Mouse (Mus musculus) midbrain, postnatal 0 days (tissue): Measurements from ENCODE around the gene Zfp971. TPM values are rescaled to one million over a fixed set of nuclear protein-coding genes. Genes with fewer than 3 reads are reported as not detected.
A peak's percentile ranks its signal among the peaks of the same experiment; 100 is the strongest.
"Not testable (repeated sequence)": the region's sequence is repeated elsewhere in the genome, so short reads cannot be mapped to it uniquely, and the experiment has no call there.

ENCODE experiments used
- ATAC-seq: fragments of 200-750 bp; cut with Nextera tagmentation; 2 replicates; pipeline ENCODE4 v1.8.0; 2017; ENCODE audit warnings: moderate number of reproducible peaks, mild to moderate bottlenecking, moderate TSS enrichment, moderate library complexity; ENCODE audit not compliant: low FRiP score
- DNase-seq: peaks from one replicate; pipeline ENCODE4 v3.0.0-alpha.2; 2015; ENCODE audit warnings: low spot score
- H3K27ac ChIP-seq: fragments of 300-500 bp; sonication (generic); 2 replicates; pipeline ENCODE4 v1.5.1; 2014; ENCODE audit warnings: low read depth, mild to moderate bottlenecking, low read length, mixed read lengths
- H3K27me3 ChIP-seq: fragments of 300-500 bp; sonication (generic); 2 replicates; pipeline ENCODE4 v1.6.1; 2014; ENCODE audit warnings: low read length, control low read depth, mixed read lengths; ENCODE audit not compliant: insufficient read depth
- H3K36me3 ChIP-seq: fragments of 300-500 bp; sonication (generic); 2 replicates; pipeline ENCODE4 v1.6.1; 2014; ENCODE audit warnings: low read length, control low read depth, mixed read lengths; ENCODE audit not compliant: insufficient read depth
- H3K4me1 ChIP-seq: fragments of 300-500 bp; sonication (generic); 2 replicates; pipeline ENCODE4 v1.6.1; 2014; ENCODE audit warnings: mild to moderate bottlenecking, control low read depth, antibody characterized with exemption, low read length, mixed read lengths; ENCODE audit not compliant: insufficient read depth
- H3K4me2 ChIP-seq: fragments of 300-500 bp; sonication (generic); 2 replicates; pipeline ENCODE4 v1.6.1; 2014; ENCODE audit warnings: low read depth, mild to moderate bottlenecking, low read length, mixed read lengths; ENCODE audit not compliant: poor library complexity, severe bottlenecking
- H3K4me3 ChIP-seq: fragments of 300-500 bp; sonication (generic); 2 replicates; pipeline ENCODE4 v1.5.1; 2014; ENCODE audit warnings: low read depth, mild to moderate bottlenecking, low read length, moderate library complexity
- H3K9ac ChIP-seq: fragments of 300-500 bp; sonication (generic); replicated peaks from 2 replicates; pipeline ENCODE4 v1.6.1; 2014; ENCODE audit warnings: mild to moderate bottlenecking, low read length, moderate library complexity, mixed read lengths; ENCODE audit not compliant: poor library complexity, severe bottlenecking
- H3K9me3 ChIP-seq: fragments of 300-500 bp; sonication (generic); 2 replicates; pipeline ENCODE4 v1.6.1; 2016; ENCODE audit warnings: low read length, control low read depth
- CTCF ChIP-seq: IDR thresholded peaks from 2 replicates; pipeline ENCODE4 v1.5.1; 2016; ENCODE audit warnings: antibody characterized with exemption, mild to moderate bottlenecking
- WGBS: fragments of 180-500 bp; shearing (Covaris S2); extraction: QIAGEN DNeasy Blood & Tissue Kit; methylation state at CpG from one replicate; pipeline ENCODE4 v1.1.7; 2014; 5-methylcytosine and 5-hydroxymethylcytosine counted together
- polyA plus RNA-seq: library from polyadenylated mRNA; unstranded; fragments of >200 nt; fragmentation: Nextera tagmentation; extraction: Ambion mirVana; gene quantifications from 2 replicates; pipeline ENCODE4 v1.2.1, GENCODE M21; 2015
- total RNA-seq: library from RNA; depleted of rRNA; stranded (reverse); fragments of >200 nt; gene quantifications from 2 replicates; pipeline ENCODE4 v1.2.3, GENCODE M21; 2014; rRNA removed

Zfp971 gene
- total and polyA plus RNA-seq, 2 experiments from 2014 or later, result 9.6 to 11.2 TPM

- Histone ChIP-seq H3K4me3 (no peak overlapping the region), H3K4me2 (no peak overlapping the region), H3K9ac (no peak overlapping the region), H3K9me3 (no peaks in the 10 kb centered on the region), H3K36me3 (no peaks in the 10 kb centered on the region), H3K27ac (no peak overlapping the region), H3K4me1 (no peaks in the 10 kb centered on the region), H3K27me3 (no peaks in the 10 kb centered on the region)
- WGBS, result 16% methylated on average over 1 of the region's 1 CpGs
- peak; percentile 27 for DNase-seq
- no peak for ATAC-seq
- TF ChIP-seq CTCF, result peak; percentile 74
Measured at GRCm38 (mm10) chr2:178058195-178058594, 35.1 kb downstream of the Zfp971 start.

- Histone ChIP-seq H3K4me3 (peak within 1 kb of the TSS; percentile 33), H3K4me2 (peak within 1 kb of the TSS; percentile 39; the same call in 1 of the 2 replicates)
- H3K9me3 ChIP-seq, H3K27me3 ChIP-seq, H3K9ac ChIP-seq, DNase-seq, H3K36me3 ChIP-seq, H3K4me1 ChIP-seq, H3K27ac ChIP-seq, ATAC-seq: not testable (repeated sequence)
- 0% methylated on average over 2 of the region's 14 CpGs for WGBS
Measured at GRCm38 (mm10) chr2:178078166-178078717, 55.2 kb downstream of the Zfp971 start, which contains the start of gene Zfp931. TSS of gene Zfp931 (minus strand) at chr2:178078476.

Other genes with a start within 250 kb of the Zfp971 start
- gene Gm14325, start 182.9 kb upstream of the Zfp971 start, total RNA-seq, result 69.3 and 150 TPM in 2 replicates
- gene Gm14325, start 182.9 kb upstream of the Zfp971 start, polyA plus RNA-seq, result 33.7 and 44.7 TPM in 2 replicates
- 1.9 and 3.3 TPM in 2 replicates for gene Gm14327, start 126.2 kb upstream of the Zfp971 start, total RNA-seq
- 2.6 and 4.1 TPM in 2 replicates for gene Gm14327, start 126.2 kb upstream of the Zfp971 start, polyA plus RNA-seq
- gene Zfp972, start 97.7 kb upstream of the Zfp971 start, total RNA-seq, result not detected in 2 replicates
- 0.33 and 1.00 TPM in 2 replicates for gene Zfp972, start 97.7 kb upstream of the Zfp971 start, polyA plus RNA-seq
- gene Gm14326, start 66.0 kb upstream of the Zfp971 start, total RNA-seq, result 11.0 and 17.3 TPM in 2 replicates
- 15.3 and 15.9 TPM in 2 replicates for gene Gm14326, start 66.0 kb upstream of the Zfp971 start, polyA plus RNA-seq
- gene Zfp931, start 55.2 kb downstream of the Zfp971 start, total RNA-seq, result 17.4 and 17.5 TPM in 2 replicates
- 12.9 and 14.8 TPM in 2 replicates for gene Zfp931, start 55.2 kb downstream of the Zfp971 start, polyA plus RNA-seq
- gene Phactr3, start 95.7 kb downstream of the Zfp971 start, total RNA-seq, result 105 and 130 TPM in 2 replicates
- 94.2 and 96.5 TPM in 2 replicates for gene Phactr3, start 95.7 kb downstream of the Zfp971 start, polyA plus RNA-seq